Mouse (Mus musculus) embryo, embryonic 9.5 days (tissue): ENCODE data around the gene Fam81a.
A peak's percentile ranks its signal among the peaks of the same experiment; 100 is the strongest.

Source experiments
- DNase-seq: peaks from one replicate; pipeline ENCODE4 v3.0.0-alpha.2; 2017; ENCODE audit errors: extremely low spot score

Gene Fam81a

GRCm38 (mm10) chr9:70109279-70109678 is 33.1 kb downstream of the Fam81a start:
- peak; percentile 81 for DNase-seq

GRCm38 (mm10) chr9:70108151-70108550 is 34.2 kb downstream of the Fam81a start:
- DNase-seq: no peak

DNA sequence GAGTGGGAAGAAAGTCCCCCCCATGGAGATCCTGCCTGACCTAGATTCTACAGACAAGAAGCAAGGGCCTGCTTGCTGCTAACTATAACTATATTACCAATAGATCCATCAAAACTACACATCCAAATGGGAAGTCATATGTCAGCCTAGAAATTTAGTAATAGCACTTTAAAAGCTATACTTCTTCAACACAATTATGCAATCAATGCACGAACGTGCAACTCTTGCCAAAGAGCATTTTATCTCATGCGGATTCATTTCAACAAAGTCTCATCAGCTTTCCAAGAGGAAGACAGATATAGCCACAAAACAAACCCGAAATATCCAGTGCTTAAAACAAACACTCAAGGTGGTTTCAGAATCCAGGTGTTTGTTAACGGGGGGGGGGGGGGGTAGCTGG is 36.8 kb downstream of the Fam81a start:
- no peak for DNase-seq

- no peak for DNase-seq
Measured at GRCm38 (mm10) chr9:70103106-70103505, 39.3 kb downstream of the Fam81a start.

- no peak for DNase-seq
Measured at GRCm38 (mm10) chr9:70097542-70097941, 44.8 kb downstream of the Fam81a start.

DNA sequence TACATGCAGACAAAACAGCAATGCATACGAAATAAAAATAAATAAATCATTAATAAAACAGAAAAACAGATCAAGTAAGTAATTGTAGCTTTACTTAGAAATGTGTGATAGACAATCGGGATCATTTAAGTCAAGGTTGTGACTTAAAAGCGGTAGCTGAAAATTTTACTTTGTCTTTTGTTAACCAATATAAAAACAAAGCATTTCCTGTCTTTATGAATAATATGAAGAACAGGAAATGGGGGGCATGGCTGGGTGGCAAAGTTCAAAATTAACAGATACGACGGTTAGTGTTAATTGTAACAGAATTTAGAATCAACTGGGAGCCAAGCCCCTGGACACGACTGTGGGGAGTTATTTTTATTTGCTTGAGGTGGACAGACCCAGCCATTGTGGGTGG is 47.3 kb downstream of the Fam81a start:
- DNase-seq: no peak

GRCm38 (mm10) chr9:70090541-70090940 is 51.8 kb downstream of the Fam81a start:
- DNase-seq: no peak

- no peak for DNase-seq
Measured at GRCm38 (mm10) chr9:70088786-70089096, 53.6 kb downstream of the Fam81a start.

DNA sequence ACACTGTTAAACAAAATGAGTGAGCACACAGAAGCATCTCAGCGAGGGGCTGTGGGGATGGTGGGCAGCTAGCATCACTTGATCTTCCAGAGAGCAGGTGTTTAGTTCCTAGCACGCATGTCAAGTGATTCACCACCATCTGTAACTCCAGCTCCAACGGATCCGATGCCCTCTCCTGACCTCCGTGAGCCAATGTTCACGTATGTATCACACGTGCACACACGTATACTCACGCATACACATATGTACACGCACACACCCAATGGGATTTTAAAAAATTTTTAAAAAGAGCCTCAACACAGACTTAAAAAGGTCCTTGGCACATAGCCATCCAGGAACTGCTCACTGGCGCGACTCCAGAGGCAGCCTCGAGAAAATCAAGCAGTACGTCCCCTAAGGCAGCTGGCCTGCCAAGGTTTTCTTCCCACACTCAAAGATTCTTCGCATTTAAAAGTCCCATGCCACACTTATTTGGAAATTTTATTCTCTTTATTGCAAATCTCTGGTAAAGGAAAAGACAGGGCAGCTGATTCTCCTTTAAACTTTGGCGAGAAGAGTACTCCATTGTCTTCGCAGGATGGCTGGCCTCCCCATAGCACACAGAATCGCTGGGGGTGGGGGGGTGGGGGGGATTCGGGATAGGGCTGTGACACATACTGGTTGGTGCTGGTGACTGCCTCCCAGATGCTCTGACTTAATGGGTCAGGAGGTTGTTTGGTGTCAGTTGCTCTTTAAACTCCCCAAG is 54.1 kb downstream of the Fam81a start:
- DNase-seq: no peak

GRCm38 (mm10) chr9:70087379-70087778 is 55.0 kb downstream of the Fam81a start:
- no peak for DNase-seq

- peak; percentile 14 for DNase-seq
Measured at GRCm38 (mm10) chr9:70086091-70086490, 56.3 kb downstream of the Fam81a start.

DNA sequence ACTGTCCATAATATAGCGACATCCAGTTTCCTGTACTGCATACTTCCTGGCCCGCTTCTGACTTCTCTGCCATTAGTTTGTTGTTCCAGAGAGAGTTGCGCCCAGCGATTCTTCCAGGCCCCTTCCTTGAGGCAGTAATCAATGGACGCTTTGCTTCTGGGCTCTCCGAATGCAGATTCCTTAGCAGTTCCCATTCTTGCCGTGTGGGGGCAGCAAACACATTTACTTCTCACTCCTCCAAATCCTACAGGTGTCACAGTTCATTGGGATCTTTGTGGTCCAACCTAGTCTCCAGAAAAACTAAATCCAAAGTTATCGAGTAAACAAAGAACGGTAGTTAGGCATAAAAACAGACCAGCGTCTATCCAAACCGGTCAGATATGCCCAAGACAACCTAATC is 58.3 kb downstream of the Fam81a start:
- peak; percentile 29 for DNase-seq

DNA sequence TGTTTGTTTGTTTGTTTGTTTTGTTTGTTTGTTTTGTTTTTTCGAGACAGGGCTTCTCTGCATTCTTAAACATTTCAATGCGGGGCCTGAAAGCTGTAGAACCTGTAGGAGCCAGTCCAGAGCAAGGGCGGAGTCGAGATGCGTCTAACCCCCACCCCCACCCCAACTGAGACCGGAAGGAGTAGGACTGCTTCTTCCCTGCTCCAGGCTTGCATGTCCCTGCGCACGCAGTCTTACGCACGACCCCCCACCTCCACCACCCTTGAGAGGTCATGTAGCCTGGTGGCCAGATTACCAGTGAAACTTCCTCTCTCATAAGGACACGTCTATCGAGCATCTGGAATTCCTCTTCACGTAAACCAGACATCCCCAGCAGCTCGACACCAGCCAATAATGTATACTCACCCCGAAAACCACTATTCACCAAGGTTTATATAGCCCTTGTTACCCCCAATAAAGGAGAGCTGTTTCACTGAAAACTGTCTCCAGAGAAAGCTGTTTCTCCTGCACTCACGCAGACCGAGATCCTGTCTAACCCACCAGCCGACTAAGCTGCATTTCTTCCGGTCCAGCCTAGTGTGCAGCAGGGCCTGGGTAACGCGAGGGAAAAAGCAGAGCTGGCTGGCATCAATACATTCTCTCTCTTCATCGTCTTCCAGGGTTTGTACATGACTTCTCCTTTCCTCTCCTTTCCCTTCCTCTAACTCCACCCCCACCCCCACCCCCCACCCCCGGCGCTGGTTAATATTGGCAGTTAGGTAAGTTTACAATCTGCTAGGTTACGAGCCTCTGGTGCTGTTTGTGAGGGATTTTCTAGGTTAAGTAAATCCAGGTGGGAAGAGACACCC is 59.8 kb downstream of the Fam81a start:
- no peak for DNase-seq

- no peak for DNase-seq
Measured at GRCm38 (mm10) chr9:70081767-70082166, 60.6 kb downstream of the Fam81a start.

DNA sequence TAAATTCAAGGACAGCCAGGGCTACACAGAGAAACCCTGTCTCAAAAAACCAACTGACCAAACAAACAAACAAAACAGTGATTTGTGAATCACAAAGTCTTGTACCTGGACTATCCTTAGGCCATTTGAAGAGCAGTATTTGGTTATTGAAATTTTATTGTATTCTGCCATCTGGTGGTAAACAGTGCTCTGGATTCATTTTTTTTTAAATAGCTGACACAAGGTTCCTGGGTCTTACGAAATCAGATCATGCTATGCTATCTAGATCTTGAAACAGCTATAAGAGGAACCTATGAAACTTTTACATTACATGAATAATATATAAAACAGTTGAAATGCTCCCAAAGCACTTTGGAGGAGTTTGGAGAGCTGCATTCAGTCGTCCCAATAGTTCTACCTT is 61.4 kb downstream of the Fam81a start:
- no peak for DNase-seq

- no peak for DNase-seq
Measured at GRCm38 (mm10) chr9:70080027-70080800, 62.1 kb downstream of the Fam81a start.

DNA sequence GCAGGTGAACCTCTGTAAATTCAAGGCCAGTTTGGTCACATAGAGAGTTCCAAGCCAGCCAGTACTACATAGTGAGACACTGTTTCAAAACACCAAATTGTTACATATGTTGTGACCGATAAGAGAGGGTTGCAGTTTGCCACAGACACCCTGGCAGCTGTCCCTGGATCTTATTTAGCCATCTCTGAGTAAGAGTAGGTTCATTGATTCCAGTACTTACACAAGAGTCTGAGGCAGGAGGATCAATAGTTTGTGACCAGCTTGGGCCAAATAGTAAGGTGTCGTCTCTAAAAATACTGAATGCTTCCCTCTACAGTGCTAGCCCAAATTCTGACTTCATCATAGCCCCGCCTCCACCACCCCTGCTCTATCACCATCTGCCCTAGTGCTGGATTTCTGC is 64.3 kb downstream of the Fam81a start:
- no peak for DNase-seq

- DNase-seq: no peak
Measured at GRCm38 (mm10) chr9:70077170-70077569, 65.2 kb downstream of the Fam81a start.

- DNase-seq: no peak
Measured at GRCm38 (mm10) chr9:70072387-70072786, 70.0 kb downstream of the Fam81a start.

GRCm38 (mm10) chr9:70069961-70070435 is 72.4 kb downstream of the Fam81a start:
- no peak for DNase-seq

DNA sequence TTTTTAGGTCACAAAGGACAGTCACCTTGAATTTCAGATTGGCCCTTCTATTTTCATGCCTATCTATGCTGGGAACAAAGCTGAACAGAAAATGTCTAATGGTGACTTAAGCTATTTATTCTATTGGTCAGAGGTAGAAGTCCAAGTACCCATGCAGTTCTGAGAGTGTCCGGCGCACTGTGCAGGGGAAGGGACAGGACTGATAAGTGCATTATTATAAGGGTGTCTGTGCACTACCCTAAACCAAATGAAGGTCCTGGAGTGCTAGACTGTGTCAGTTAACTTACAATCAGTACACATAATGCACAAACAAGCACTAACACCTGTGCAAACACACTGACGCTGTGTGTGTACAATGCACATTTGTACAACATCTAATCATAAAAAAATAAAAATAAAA is 74.9 kb downstream of the Fam81a start:
- no peak for DNase-seq

DNA sequence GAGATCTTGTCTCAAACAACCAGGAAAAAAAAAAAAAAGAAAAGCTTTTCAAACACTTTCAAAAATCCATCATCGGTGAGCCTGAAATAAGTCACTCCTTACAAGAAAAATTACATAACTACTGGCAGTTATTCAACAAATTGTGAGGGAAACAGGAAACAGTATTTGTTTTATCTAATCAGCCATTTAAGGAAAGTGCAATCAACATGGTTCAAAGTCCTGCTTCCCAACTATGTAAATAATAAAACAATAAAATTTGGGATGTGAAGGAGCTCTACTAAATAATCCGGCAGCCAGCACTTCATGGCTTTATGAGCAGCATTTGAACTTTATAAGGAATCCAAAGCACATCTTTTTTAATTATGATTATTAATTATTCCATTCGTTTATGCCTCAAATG is 80.3 kb downstream of the Fam81a start:
- DNase-seq: no peak
